Mouse (Mus musculus) ES-Bruce4 (cell line): Measurements from ENCODE around the gene Eva1b.

ENCODE experiments used
- CTCF ChIP-seq: IDR thresholded peaks from one replicate; pipeline ENCODE4 v1.8.1; 2011; ENCODE audit warnings: low read depth, low read length
- POLR2A ChIP-seq: IDR thresholded peaks from one replicate; pipeline ENCODE4 v1.8.1; 2011; ENCODE audit warnings: low read length; ENCODE audit not compliant: insufficient read depth

GRCm38 (mm10) chr4:126120052-126120451 is 27.5 kb upstream of the Eva1b start:
- TF ChIP-seq CTCF, result no peak
- no peak for TF ChIP-seq POLR2A
